ENCODE assay signal across 34 mouse cellular contexts in genomic region chr6:24648403-24648802, GRCm38 (mm10). TPM values are rescaled to one million over a fixed set of nuclear protein-coding genes. Genes with fewer than 3 reads are reported as not detected.
"Had no signal": no experiment of that assay in that cellular context is flagged by ENCODE, and none has a peak within 500 bp of the region (broad histone marks: within the 10 kb centered on the region; RNA-seq: fewer than 3 reads in every experiment).

No protein-coding gene starts in this region.

- ATAC-seq: forebrain, embryonic 16.5 days; hindbrain, postnatal 0 days; intestine, embryonic 16.5 days had no signal

- H3K4me2 ChIP-seq: heart, embryonic 11.5 days; heart, embryonic 13.5 days; heart, embryonic 15.5 days; hindbrain, embryonic 13.5 days; hindbrain, embryonic 15.5 days; kidney, embryonic 15.5 days; limb, embryonic 12.5 days had no signal

- H3K9ac ChIP-seq: heart, embryonic 13.5 days; heart, embryonic 15.5 days; hindbrain, embryonic 13.5 days; hindbrain, embryonic 15.5 days; kidney, embryonic 15.5 days; limb, embryonic 12.5 days had no signal

- H3K27me3 ChIP-seq: heart, embryonic 13.5 days; heart, embryonic 15.5 days; hindbrain, embryonic 13.5 days; hindbrain, embryonic 15.5 days; kidney, embryonic 15.5 days; limb, embryonic 12.5 days had no signal

- H3K36me3 ChIP-seq: heart, embryonic 15.5 days; hindbrain, embryonic 13.5 days; hindbrain, embryonic 15.5 days had no signal

- H3K27ac ChIP-seq: heart, adult 2 months; heart, embryonic 13.5 days; heart, embryonic 15.5 days; hindbrain, embryonic 13.5 days; hindbrain, embryonic 15.5 days; hindbrain, postnatal 0 days; kidney, embryonic 15.5 days; kidney, postnatal 0 days; left cerebral cortex, adult 2 months; limb, embryonic 10.5 days; limb, embryonic 12.5 days had no signal

- H3K4me3 ChIP-seq: heart, adult 2 months; heart, embryonic 13.5 days; heart, embryonic 15.5 days; hindbrain, embryonic 13.5 days; hindbrain, embryonic 15.5 days; kidney, embryonic 15.5 days; left cerebral cortex, adult 2 months; limb, embryonic 10.5 days; limb, embryonic 12.5 days had no signal

- H3K9me3 ChIP-seq: heart, embryonic 13.5 days; heart, embryonic 15.5 days; hindbrain, embryonic 13.5 days; hindbrain, embryonic 15.5 days; kidney, embryonic 15.5 days; limb, embryonic 10.5 days; limb, embryonic 12.5 days had no signal

- DNase-seq: gastrocnemius, postnatal 25 days; heart, adult 11 months; heart, adult 2 months; heart, postnatal 14 days; heart, postnatal 36 days; kidney, adult 11 months; kidney, adult 2 months; kidney, adult 9 months; kidney, postnatal 14 days; kidney, postnatal 36 days; layer of hippocampus, adult 9-11 months had no signal

- H3K4me1 ChIP-seq: kidney, embryonic 15.5 days; limb, embryonic 10.5 days; limb, embryonic 12.5 days had no signal

RNA-seq across cellular contexts. Expression of gene Lmod2, which starts 50.8 kb away (rescaled TPM):
- total RNA-seq: hematopoietic stem cell, adult 5-6 weeks; hindbrain, postnatal 0 days; layer of hippocampus, adult 18-20 months; layer of hippocampus, adult 8-10 months; layer of hippocampus, postnatal 14 days; left cerebral cortex, adult 2 months; left cerebral cortex, postnatal 14 days; left cerebral cortex, postnatal 36 days had no signal
- polyA plus RNA-seq: forebrain, embryonic 16.5 days; frontal cortex, adult 2 months; hindbrain, embryonic 11.5 days; hindbrain, embryonic 13.5 days; hindbrain, embryonic 15.5 days; hindbrain, postnatal 0 days; intestine, embryonic 14.5 days; intestine, embryonic 16.5 days; kidney, postnatal 0 days; large intestine, adult 2 months; limb, embryonic 12.5 days had no signal
